ENCODE assay signal across 12 mouse cellular contexts in genomic region chr6:83068221-83068620, GRCm38 (mm10). TPM values are rescaled to one million over a fixed set of nuclear protein-coding genes. Genes with fewer than 3 reads are reported as not detected.
A peak's percentile ranks its signal among the peaks of the same experiment; 100 is the strongest.
DNase-seq lines count a peak whose midpoint lies in the region; ATAC-seq lines count a peak whose summit lies in the region.
"Had no signal": no experiment of that assay in that cellular context is flagged by ENCODE, and none has a peak within 500 bp of the region (broad histone marks: within the 10 kb centered on the region; RNA-seq: fewer than 3 reads in every experiment).

No protein-coding gene starts in this region.

- no peak overlapping the region for H3K27ac ChIP-seq in heart, embryonic 14.5 days (replicated peaks in 1 of 2; ENCODE audit: control insufficient read depth in 1 of 2, insufficient read depth in 1 of 2, low read depth in 2 of 2, low read length in 2 of 2)
- no peak overlapping the region for H3K27ac ChIP-seq in hindbrain, embryonic 15.5 days (replicated peaks)
- no peak overlapping the region for H3K27ac ChIP-seq in stomach, embryonic 15.5 days

- H3K9ac ChIP-seq in heart, embryonic 14.5 days (ENCODE audit: low read length), result no peak overlapping the region
- no peak overlapping the region for H3K9ac ChIP-seq in hindbrain, embryonic 15.5 days
- H3K9ac ChIP-seq in stomach, embryonic 15.5 days, result no peak overlapping the region

- peak overlapping the region; percentile 55 for H3K4me2 ChIP-seq in heart, embryonic 14.5 days (ENCODE audit: low read length)
- peak overlapping the region; percentile 35; the same call in 1 of the 2 replicates for H3K4me2 ChIP-seq in hindbrain, embryonic 15.5 days
- H3K4me2 ChIP-seq in stomach, embryonic 15.5 days, result peak overlapping the region; percentile 56

- 5% methylated on average over 8 of the region's 8 CpGs for WGBS in heart, embryonic 14.5 days
- 4% methylated on average over 8 of the region's 8 CpGs for WGBS in hindbrain, embryonic 15.5 days
- 9% methylated on average over 8 of the region's 8 CpGs for WGBS in stomach, embryonic 15.5 days

- H3K4me3 ChIP-seq in heart, embryonic 14.5 days (ENCODE audit: control insufficient read depth in 1 of 2, insufficient read depth in 1 of 2, low read depth in 1 of 2, low read length in 2 of 2), result peak overlapping the region in 1 of 2 experiments; percentile 25; a peak in 1 of 4 replicates
- peak overlapping the region; percentile 19 for H3K4me3 ChIP-seq in megakaryocyte, embryonic 14.5 days (replicated peaks)
- H3K4me3 ChIP-seq in hindbrain, embryonic 15.5 days, result 0 out of 2 replicates have a peak overlapping the region, but pooled peaks have one; percentile 10
- H3K4me3 ChIP-seq in stomach, embryonic 15.5 days (replicated peaks), result peak overlapping the region; percentile 28

- no peak for DNase-seq in heart, adult 18-20 months
- DNase-seq in yolk sac, embryonic 10.5 days (ENCODE audit: low spot score), result no peak
- DNase-seq in adrenal gland, postnatal 14 days, result no peak
- DNase-seq: cerebellum, adult 11 months; gastrocnemius, postnatal 36 days; thymus, adult 18-20 months had no signal

- no peak for ATAC-seq in heart, embryonic 14.5 days (ENCODE audit: insufficient number of reproducible peaks, insufficient read depth, low FRiP score, low read depth)
- no peak for ATAC-seq in megakaryocyte, adult 5-6 weeks (ENCODE audit: poor library complexity, severe bottlenecking)
- no peak for ATAC-seq in hindbrain, embryonic 15.5 days (ENCODE audit: low FRiP score, low read depth)
- no peak for ATAC-seq in stomach, embryonic 15.5 days (ENCODE audit: insufficient read depth, low FRiP score, low read depth)

- H3K4me1 ChIP-seq in heart, embryonic 14.5 days (ENCODE audit: control insufficient read depth in 2 of 2, insufficient read depth in 2 of 2, low read length in 2 of 2), result peaks cover 0 to 16% of the 10 kb centered on the region in 2 experiments; a peak in 3 of 4 replicates
- H3K4me1 ChIP-seq in megakaryocyte, embryonic 14.5 days, result peaks cover 62% of the 10 kb centered on the region
- H3K4me1 ChIP-seq in hindbrain, embryonic 15.5 days (replicated peaks), result peaks cover 16% of the 10 kb centered on the region
- peaks cover 28% of the 10 kb centered on the region for H3K4me1 ChIP-seq in stomach, embryonic 15.5 days

- H3K27me3 ChIP-seq in heart, embryonic 14.5 days (ENCODE audit: control insufficient read depth, insufficient read depth, low read length), result peaks cover 99% of the 10 kb centered on the region
- H3K27me3 ChIP-seq in megakaryocyte, embryonic 14.5 days (replicated peaks), result peaks cover 95% of the 10 kb centered on the region
- peaks cover 91% of the 10 kb centered on the region for H3K27me3 ChIP-seq in hindbrain, embryonic 15.5 days
- peaks cover 94% of the 10 kb centered on the region for H3K27me3 ChIP-seq in stomach, embryonic 15.5 days (replicated peaks)

- no peaks in the 10 kb centered on the region for H3K9me3 ChIP-seq in heart, embryonic 14.5 days (ENCODE audit: control insufficient read depth, low read length)
- H3K9me3 ChIP-seq in megakaryocyte, embryonic 14.5 days, result no peaks in the 10 kb centered on the region
- no peaks in the 10 kb centered on the region for H3K9me3 ChIP-seq in hindbrain, embryonic 15.5 days
- no peaks in the 10 kb centered on the region for H3K9me3 ChIP-seq in stomach, embryonic 15.5 days

- no peaks in the 10 kb centered on the region for H3K36me3 ChIP-seq in heart, embryonic 14.5 days (ENCODE audit: control insufficient read depth, insufficient read depth, low read length)
- H3K36me3 ChIP-seq in megakaryocyte, embryonic 14.5 days (replicated peaks; ENCODE audit: low read length), result peaks cover 28% of the 10 kb centered on the region
- H3K36me3 ChIP-seq in hindbrain, embryonic 15.5 days, result no peaks in the 10 kb centered on the region
- H3K36me3 ChIP-seq in stomach, embryonic 15.5 days, result no peaks in the 10 kb centered on the region

RNA-seq across cellular contexts. Expression of gene Tlx2, which starts 1.9 kb away (rescaled TPM):
- polyA plus RNA-seq in heart, embryonic 14.5 days (2014; fragmentation: Nextera tagmentation; extraction: Ambion mirVana), result 0.30 and 1.9 TPM in 2 replicates
- total RNA-seq in heart, adult 18-20 months (2021), result not detected
- polyA plus RNA-seq in megakaryocyte, embryonic 14.5 days (2012; ENCODE audit: insufficient read depth, low replicate concordance), result not detected in 2 replicates
- not detected in 2 replicates for total RNA-seq in megakaryocyte, adult 5-6 weeks (2015)
- total RNA-seq in megakaryocyte, adult 5-6 weeks (2017), result not detected in 2 replicates
- polyA plus RNA-seq in hindbrain, embryonic 15.5 days (2015; fragmentation: Nextera tagmentation; extraction: Ambion mirVana), result 1.2 TPM in 1 of 2 replicates, not detected in the other
- polyA plus RNA-seq in stomach, embryonic 15.5 days (2015; fragmentation: Nextera tagmentation; extraction: Ambion mirVana), result 7.5 and 9.3 TPM in 2 replicates
- total RNA-seq in adrenal gland, postnatal 14 days (2021), result 9.4 and 10.4 TPM in 2 replicates
- total RNA-seq: gastrocnemius, postnatal 36 days; layer of hippocampus, postnatal 14 days had no signal

RNA-seq across cellular contexts. Expression of gene Pcgf1, which starts 9.4 kb away (rescaled TPM):
- 14.1 and 16.8 TPM in 2 replicates for polyA plus RNA-seq in heart, embryonic 14.5 days (2014; fragmentation: Nextera tagmentation; extraction: Ambion mirVana)
- 1 to 10 TPM; 7.4 to 9.6 TPM for total RNA-seq in heart, adult 18-20 months (2021)
- polyA plus RNA-seq in megakaryocyte, embryonic 14.5 days (2012; ENCODE audit: insufficient read depth, low replicate concordance), result 6.8 and 7.3 TPM in 2 replicates
- 28.9 and 37.5 TPM in 2 replicates for total RNA-seq in megakaryocyte, adult 5-6 weeks (2015)
- total RNA-seq in megakaryocyte, adult 5-6 weeks (2017), result 10.5 and 16.6 TPM in 2 replicates
- 45.8 and 45.9 TPM in 2 replicates for polyA plus RNA-seq in hindbrain, embryonic 15.5 days (2015; fragmentation: Nextera tagmentation; extraction: Ambion mirVana)
- polyA plus RNA-seq in stomach, embryonic 15.5 days (2015; fragmentation: Nextera tagmentation; extraction: Ambion mirVana), result 29.6 and 34.6 TPM in 2 replicates
- total RNA-seq in adrenal gland, postnatal 14 days (2021), result 29.2 and 39.8 TPM in 2 replicates

RNA-seq across cellular contexts. Expression of gene Dqx1, which starts 10.6 kb away (rescaled TPM):
- polyA plus RNA-seq in heart, embryonic 14.5 days (2014; fragmentation: Nextera tagmentation; extraction: Ambion mirVana), result 0.38 and 0.46 TPM in 2 replicates
- total RNA-seq in heart, adult 18-20 months (2021), result under 1 TPM; 0.20 to 0.87 TPM
- 0.22 TPM in 1 of 2 replicates, not detected in the other for polyA plus RNA-seq in megakaryocyte, embryonic 14.5 days (2012; ENCODE audit: insufficient read depth, low replicate concordance)
- 2.2 and 2.3 TPM in 2 replicates for total RNA-seq in megakaryocyte, adult 5-6 weeks (2015)
- 0.62 and 1.2 TPM in 2 replicates for total RNA-seq in megakaryocyte, adult 5-6 weeks (2017)
- polyA plus RNA-seq in hindbrain, embryonic 15.5 days (2015; fragmentation: Nextera tagmentation; extraction: Ambion mirVana), result 0.62 and 0.75 TPM in 2 replicates
- 5.4 and 7.1 TPM in 2 replicates for polyA plus RNA-seq in stomach, embryonic 15.5 days (2015; fragmentation: Nextera tagmentation; extraction: Ambion mirVana)
- 2.8 TPM in 2 replicates for total RNA-seq in adrenal gland, postnatal 14 days (2021)

RNA-seq across cellular contexts. Expression of gene Htra2, which starts 13.1 kb away (rescaled TPM):
- polyA plus RNA-seq in heart, embryonic 14.5 days (2014; fragmentation: Nextera tagmentation; extraction: Ambion mirVana), result 42.8 and 47.6 TPM in 2 replicates
- total RNA-seq in heart, adult 18-20 months (2021), result 10 to 100 TPM; 31.2 to 32.7 TPM
- polyA plus RNA-seq in megakaryocyte, embryonic 14.5 days (2012; ENCODE audit: insufficient read depth, low replicate concordance), result 27.7 and 49.5 TPM in 2 replicates
- total RNA-seq in megakaryocyte, adult 5-6 weeks (2015), result 53.9 and 55.6 TPM in 2 replicates
- 34.1 and 41.4 TPM in 2 replicates for total RNA-seq in megakaryocyte, adult 5-6 weeks (2017)
- 78.3 and 79.8 TPM in 2 replicates for polyA plus RNA-seq in hindbrain, embryonic 15.5 days (2015; fragmentation: Nextera tagmentation; extraction: Ambion mirVana)
- 86.6 and 94.1 TPM in 2 replicates for polyA plus RNA-seq in stomach, embryonic 15.5 days (2015; fragmentation: Nextera tagmentation; extraction: Ambion mirVana)
- 50.7 and 59.3 TPM in 2 replicates for total RNA-seq in adrenal gland, postnatal 14 days (2021)

RNA-seq across cellular contexts. Expression of gene Aup1, which starts 13.9 kb away (rescaled TPM):
- 87.8 and 95.5 TPM in 2 replicates for polyA plus RNA-seq in heart, embryonic 14.5 days (2014; fragmentation: Nextera tagmentation; extraction: Ambion mirVana)
- total RNA-seq in heart, adult 18-20 months (2021), result 10 to 100 TPM; 76.3 to 77.2 TPM
- polyA plus RNA-seq in megakaryocyte, embryonic 14.5 days (2012; ENCODE audit: insufficient read depth, low replicate concordance), result 1,695 and 4,915 TPM in 2 replicates
- 156 and 191 TPM in 2 replicates for total RNA-seq in megakaryocyte, adult 5-6 weeks (2015)
- total RNA-seq in megakaryocyte, adult 5-6 weeks (2017), result 143 and 168 TPM in 2 replicates
- polyA plus RNA-seq in hindbrain, embryonic 15.5 days (2015; fragmentation: Nextera tagmentation; extraction: Ambion mirVana), result 168 and 186 TPM in 2 replicates
- polyA plus RNA-seq in stomach, embryonic 15.5 days (2015; fragmentation: Nextera tagmentation; extraction: Ambion mirVana), result 211 and 212 TPM in 2 replicates
- 164 and 190 TPM in 2 replicates for total RNA-seq in adrenal gland, postnatal 14 days (2021)
